Mouse (Mus musculus): Measurements from ENCODE around the gene Tmem51. TPM values are rescaled to one million over a fixed set of nuclear protein-coding genes. Genes with fewer than 3 reads are reported as not detected.
A peak's percentile ranks its signal among the peaks of the same experiment; 100 is the strongest.

Gene Tmem51
- total and polyA plus RNA-seq, 2 experiments from 2014 or later = 34.4 to 46.8 TPM

- DNase-seq (ENCODE audit: low spot score) (no peak), ATAC-seq (ENCODE audit: insufficient read depth, low read depth) (no peak)
- H3K4me1 ChIP-seq (ENCODE audit: control insufficient read depth, insufficient read depth) = peaks cover 53% of the 10 kb centered on the region
- TF ChIP-seq EP300 (IDR thresholded peaks at IDR 0.05; ENCODE audit: low read depth) = 0 out of 2 replicates have a peak, but pooled peaks have one; percentile 28
- no peak for TF ChIP-seq CTCF (IDR thresholded peaks at IDR 0.05; ENCODE audit: low read depth)
- 30% methylated on average over 13 of the region's 13 CpGs for WGBS
- no peaks in the 10 kb centered on the region for H3K27me3 ChIP-seq (ENCODE audit: control insufficient read depth, insufficient read depth, low read length)
- peak overlapping the region; percentile 84 for H3K27ac ChIP-seq (ENCODE audit: low read depth)
- H3K4me2 ChIP-seq (ENCODE audit: low read depth, low read length) = peak overlapping the region; percentile 44
- H3K36me3 ChIP-seq (replicated peaks; ENCODE audit: control insufficient read depth, insufficient read depth, low read length) = no peaks in the 10 kb centered on the region
- H3K9me3 ChIP-seq (replicated peaks; ENCODE audit: control insufficient read depth, low read length) = no peaks in the 10 kb centered on the region
- peak overlapping the region; percentile 31; the same call in 1 of the 2 replicates for H3K9ac ChIP-seq (replicated peaks; ENCODE audit: low read depth, low read length)
- no peak overlapping the region for H3K4me3 ChIP-seq (ENCODE audit: low read depth, low read length)
Observed at GRCm38 (mm10) chr4:142081631-142082283, 2.3 kb downstream of the Tmem51 start.

- Histone ChIP-seq H3K4me1 (ENCODE audit: control insufficient read depth, insufficient read depth) (peaks cover 53% of the 10 kb centered on the region), H3K9ac (replicated peaks; ENCODE audit: low read depth, low read length) (no peak overlapping the region; the same call in 1 of the 2 replicates), H3K4me3 (ENCODE audit: low read depth, low read length) (no peak overlapping the region), H3K9me3 (replicated peaks; ENCODE audit: control insufficient read depth, low read length) (no peaks in the 10 kb centered on the region), H3K27me3 (ENCODE audit: control insufficient read depth, insufficient read depth, low read length) (no peaks in the 10 kb centered on the region), H3K36me3 (replicated peaks; ENCODE audit: control insufficient read depth, insufficient read depth, low read length) (no peaks in the 10 kb centered on the region), H3K4me2 (ENCODE audit: low read depth, low read length) (peak overlapping the region; percentile 44; the same call in 1 of the 2 replicates), H3K27ac (ENCODE audit: low read depth) (peak overlapping the region; percentile 84)
- ATAC-seq (ENCODE audit: insufficient read depth, low read depth) = no peak
- DNase-seq (ENCODE audit: low spot score) = no peak
- no peak for TF ChIP-seq EP300 (IDR thresholded peaks at IDR 0.05; ENCODE audit: low read depth)
- TF ChIP-seq CTCF (IDR thresholded peaks at IDR 0.05; ENCODE audit: low read depth) = no peak
- WGBS = 55% methylated on average over 18 of the region's 18 CpGs
Observed at GRCm38 (mm10) chr4:142080901-142081630, 3.0 kb downstream of the Tmem51 start.

- DNase-seq (ENCODE audit: low spot score) (no peak), ATAC-seq (ENCODE audit: insufficient read depth, low read depth) (no peak)
- H3K4me2 ChIP-seq (ENCODE audit: low read depth, low read length) = no peak overlapping the region
- 78% methylated on average over 4 of the region's 4 CpGs for WGBS
- peaks cover 53% of the 10 kb centered on the region for H3K4me1 ChIP-seq (ENCODE audit: control insufficient read depth, insufficient read depth)
- H3K27ac ChIP-seq (ENCODE audit: low read depth) = peak overlapping the region; percentile 84
- no peak overlapping the region; the same call in 1 of the 2 replicates for H3K9ac ChIP-seq (replicated peaks; ENCODE audit: low read depth, low read length)
- no peaks in the 10 kb centered on the region for H3K36me3 ChIP-seq (replicated peaks; ENCODE audit: control insufficient read depth, insufficient read depth, low read length)
- no peaks in the 10 kb centered on the region for H3K9me3 ChIP-seq (replicated peaks; ENCODE audit: control insufficient read depth, low read length)
- H3K27me3 ChIP-seq (ENCODE audit: control insufficient read depth, insufficient read depth, low read length) = no peaks in the 10 kb centered on the region
- no peak for TF ChIP-seq CTCF (IDR thresholded peaks at IDR 0.05; ENCODE audit: low read depth)
- no peak for TF ChIP-seq EP300 (IDR thresholded peaks at IDR 0.05; ENCODE audit: low read depth)
- no peak overlapping the region for H3K4me3 ChIP-seq (ENCODE audit: low read depth, low read length)
Observed at GRCm38 (mm10) chr4:142080487-142080767, 3.7 kb downstream of the Tmem51 start.

GRCm38 (mm10) chr4:142079629-142080486 is 4.2 kb downstream of the Tmem51 start:
- no peak for ATAC-seq (ENCODE audit: insufficient read depth, low read depth)
- Histone ChIP-seq H3K4me2 (ENCODE audit: low read depth, low read length) (no peak overlapping the region), H3K9me3 (replicated peaks; ENCODE audit: control insufficient read depth, low read length) (no peaks in the 10 kb centered on the region), H3K9ac (replicated peaks; ENCODE audit: low read depth, low read length) (no peak overlapping the region), H3K4me1 (ENCODE audit: control insufficient read depth, insufficient read depth) (peaks cover 58% of the 10 kb centered on the region), H3K27ac (ENCODE audit: low read depth) (peak overlapping the region; percentile 84), H3K36me3 (replicated peaks; ENCODE audit: control insufficient read depth, insufficient read depth, low read length) (no peaks in the 10 kb centered on the region), H3K4me3 (ENCODE audit: low read depth, low read length) (no peak overlapping the region), H3K27me3 (ENCODE audit: control insufficient read depth, insufficient read depth, low read length) (no peaks in the 10 kb centered on the region)
- 49% methylated on average over 14 of the region's 14 CpGs for WGBS
- DNase-seq (ENCODE audit: low spot score) = peak; percentile 76
- TF ChIP-seq EP300 (IDR thresholded peaks at IDR 0.05; ENCODE audit: low read depth) (no peak), CTCF (IDR thresholded peaks at IDR 0.05; ENCODE audit: low read depth) (no peak)

DNA sequence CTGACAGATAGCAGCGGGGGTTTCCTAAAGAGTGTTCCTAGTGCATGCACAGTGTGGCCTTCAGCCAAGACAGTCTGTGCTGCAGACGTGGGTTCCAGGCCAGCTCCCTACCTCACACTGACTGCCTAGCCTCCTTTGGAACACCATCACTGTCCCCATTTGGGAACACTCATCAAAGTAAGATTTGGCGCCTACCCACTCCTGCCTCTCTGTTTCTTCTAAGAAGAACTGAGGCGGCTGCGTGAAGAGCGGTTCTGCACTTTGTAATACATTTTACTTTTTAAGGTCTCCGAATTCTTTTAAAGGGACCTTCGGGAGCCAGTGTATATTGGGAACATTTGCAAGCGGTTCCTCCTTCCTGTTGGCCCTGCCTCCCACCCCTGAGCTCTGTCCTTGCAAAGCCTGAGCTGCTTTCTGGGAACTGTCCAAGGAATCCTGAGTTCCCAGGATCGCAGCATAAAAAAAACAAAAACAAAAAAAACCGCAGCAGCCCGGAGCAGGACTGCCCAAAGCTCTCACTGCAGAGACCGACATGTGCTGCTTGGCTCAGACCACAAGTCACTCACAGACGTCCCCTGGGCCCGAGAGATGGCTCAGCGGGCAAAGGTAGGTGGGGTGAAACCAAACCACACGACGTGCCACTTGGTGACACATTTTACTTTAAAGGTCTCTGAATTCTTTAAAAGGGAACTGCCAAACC is 6.4 kb downstream of the Tmem51 start:
- H3K9ac ChIP-seq (replicated peaks; ENCODE audit: low read depth, low read length) = peak overlapping the region; percentile 34
- H3K4me1 ChIP-seq (ENCODE audit: control insufficient read depth, insufficient read depth) = peaks cover 59% of the 10 kb centered on the region

More for the DNA sequence above, 6.4 kb downstream of the Tmem51 start:
- no peak overlapping the region; the same call in 1 of the 2 replicates for H3K4me3 ChIP-seq (ENCODE audit: low read depth, low read length)
- H3K27ac ChIP-seq (ENCODE audit: low read depth) = peak overlapping the region; percentile 87
- DNase-seq (ENCODE audit: low spot score) (peak; percentile 84), ATAC-seq (ENCODE audit: insufficient read depth, low read depth) (peak; percentile 63)
- H3K27me3 ChIP-seq (ENCODE audit: control insufficient read depth, insufficient read depth, low read length) = no peaks in the 10 kb centered on the region
- H3K4me2 ChIP-seq (ENCODE audit: low read depth, low read length) = peak overlapping the region; percentile 35
- no peaks in the 10 kb centered on the region for H3K9me3 ChIP-seq (replicated peaks; ENCODE audit: control insufficient read depth, low read length)
- H3K36me3 ChIP-seq (replicated peaks; ENCODE audit: control insufficient read depth, insufficient read depth, low read length) = no peaks in the 10 kb centered on the region
- TF ChIP-seq CTCF (IDR thresholded peaks at IDR 0.05; ENCODE audit: low read depth) (no peak), EP300 (IDR thresholded peaks at IDR 0.05; ENCODE audit: low read depth) (no peak)
- 8% methylated on average over 18 of the region's 18 CpGs for WGBS

Measured in heart, postnatal 0 days (tissue).